9 mouse cellular contexts compared by ENCODE assay signal in genomic region chr2:45105281-45105721, GRCm38 (mm10). TPM values are rescaled to one million over a fixed set of nuclear protein-coding genes. Genes with fewer than 3 reads are reported as not detected.
DNase-seq lines count a peak whose midpoint lies in the region; ATAC-seq lines count a peak whose summit lies in the region.
"Had no signal": no experiment of that assay in that cellular context is flagged by ENCODE, and none has a peak within 500 bp of the region (broad histone marks: within the 10 kb centered on the region; RNA-seq: fewer than 3 reads in every experiment).

No protein-coding gene starts in this region.

- no peak overlapping the region for H3K9ac ChIP-seq in liver, embryonic 15.5 days
- H3K9ac ChIP-seq: liver, embryonic 14.5 days had no signal

- 0 out of 2 replicates have a peak overlapping the region, but pooled peaks have one; percentile 6 for H3K27ac ChIP-seq in liver, embryonic 15.5 days (replicated peaks)
- H3K27ac ChIP-seq: liver, embryonic 14.5 days had no signal

- H3K36me3 ChIP-seq in liver, embryonic 15.5 days (replicated peaks) = 0 out of 2 replicates have a peak, but pooled peaks cover 3% of the 10 kb centered on the region

- no peaks in the 10 kb centered on the region; the same call in 1 of the 2 replicates for H3K27me3 ChIP-seq in liver, embryonic 15.5 days

- H3K4me2 ChIP-seq in liver, embryonic 15.5 days = peak overlapping the region; percentile 15

- H3K4me1 ChIP-seq in liver, embryonic 15.5 days (replicated peaks) = peaks cover 81% of the 10 kb centered on the region

- peak; percentile 89 for DNase-seq in heart, adult 11 months
- no peak for DNase-seq in heart, adult 9 months (ENCODE audit: low spot score in 2 of 2)
- DNase-seq in right cerebral cortex, postnatal 4 days = peak; percentile 37
- DNase-seq in right cerebral cortex, postnatal 14 days = no peak
- no peak for DNase-seq in thymus, adult 18-20 months
- DNase-seq in adrenal gland, postnatal 36 days = no peak
- no peak for DNase-seq in kidney, postnatal 25 days

- no peaks in the 10 kb centered on the region for H3K9me3 ChIP-seq in liver, embryonic 15.5 days (replicated peaks)

- 68% methylated on average over 6 of the region's 6 CpGs for WGBS in liver, embryonic 15.5 days (ENCODE audit: insufficient replicate concordance)

- ATAC-seq in liver, embryonic 15.5 days (ENCODE audit: insufficient read depth) = no peak

- H3K4me3 ChIP-seq in liver, embryonic 15.5 days (replicated peaks) = no peak overlapping the region; the same call in 1 of the 2 replicates

RNA-seq across cellular contexts. Expression of gene Zeb2, which starts 11.9 kb away (rescaled TPM):
- polyA plus RNA-seq in liver, embryonic 15.5 days (2015; fragmentation: Nextera tagmentation; extraction: Ambion mirVana) = 11.2 and 12.1 TPM in 2 replicates
- total RNA-seq in adrenal gland, postnatal 36 days (2021) = 100 to 1,000 TPM; 173 to 184 TPM

Comparison
In these comparisons a context has a peak if more than half of its experiments do, and no peak if none do; other contexts are left out.
1. DNase-seq: peak in heart, adult 11 months (single experiment) and right cerebral cortex, postnatal 4 days (single experiment); none in heart, adult 9 months (0 of 2), right cerebral cortex, postnatal 14 days (single experiment), thymus, adult 18-20 months (0 of 2), adrenal gland, postnatal 36 days (0 of 2) and kidney, postnatal 25 days (0 of 2).